Mouse (Mus musculus) left cerebral cortex, adult 18-20 months (tissue): ENCODE measurements around the gene Cyb561. TPM values are rescaled to one million over a fixed set of nuclear protein-coding genes. Genes with fewer than 3 reads are reported as not detected.

ENCODE experiments used
- DNase-seq, 2 experiments: peaks; one replicate each; pipeline ENCODE4 v3.0.0; 2021 to 2022; ENCODE audit warnings: low spot score in 2 of 2, mixed read lengths in 1 of 2
- total RNA-seq, 2 experiments: library from RNA; stranded (reverse); gene quantifications; 2 replicates each; pipeline ENCODE4 v1.2.3; 2021

Cyb561 gene
- total RNA-seq, 2 experiments from 2014 or later: 102 TPM

DNA sequence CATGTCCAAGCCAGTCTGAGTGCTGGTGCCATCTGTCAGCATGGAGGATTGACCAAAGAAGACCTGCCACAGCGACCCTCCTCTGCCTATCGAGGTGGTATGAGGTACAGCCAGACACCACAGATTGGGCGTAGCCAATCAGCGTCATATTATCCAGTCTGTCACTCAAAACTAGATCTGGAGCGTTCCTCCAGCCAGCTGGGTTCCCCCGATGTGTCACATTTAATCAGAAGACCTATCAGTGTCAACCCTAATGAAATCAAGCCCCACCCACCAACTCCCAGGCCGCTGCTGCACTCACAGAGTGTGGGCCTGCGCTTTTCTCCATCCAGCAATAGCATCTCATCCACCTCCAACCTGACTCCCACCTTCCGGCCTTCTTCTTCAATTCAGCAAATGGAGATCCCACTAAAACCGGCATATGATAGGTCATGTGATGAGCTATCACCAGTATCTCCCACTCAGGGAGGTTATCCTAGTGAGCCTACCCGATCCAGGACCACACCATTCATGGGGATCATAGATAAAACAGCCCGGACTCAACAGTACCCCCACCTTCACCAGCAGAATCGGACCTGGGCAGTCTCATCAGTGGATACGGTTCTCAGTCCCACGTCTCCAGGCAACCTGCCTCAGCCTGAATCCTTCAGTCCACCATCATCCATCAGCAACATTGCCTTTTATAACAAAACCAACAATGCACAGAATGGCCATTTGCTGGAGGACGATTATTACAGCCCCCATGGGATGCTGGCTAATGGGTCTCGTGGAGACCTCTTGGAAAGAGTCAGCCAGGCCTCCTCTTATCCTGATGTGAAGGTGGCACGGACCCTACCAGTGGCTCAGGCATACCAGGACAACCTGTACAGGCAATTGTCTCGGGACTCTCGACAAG, 30.1 kb downstream of the Cyb561 start:
- peak in 1 of 2 experiments; percentile 40 for DNase-seq

GRCm38 (mm10) chr11:105921275-105921674, 31.9 kb downstream of the Cyb561 start:
- DNase-seq: no peak

DNA sequence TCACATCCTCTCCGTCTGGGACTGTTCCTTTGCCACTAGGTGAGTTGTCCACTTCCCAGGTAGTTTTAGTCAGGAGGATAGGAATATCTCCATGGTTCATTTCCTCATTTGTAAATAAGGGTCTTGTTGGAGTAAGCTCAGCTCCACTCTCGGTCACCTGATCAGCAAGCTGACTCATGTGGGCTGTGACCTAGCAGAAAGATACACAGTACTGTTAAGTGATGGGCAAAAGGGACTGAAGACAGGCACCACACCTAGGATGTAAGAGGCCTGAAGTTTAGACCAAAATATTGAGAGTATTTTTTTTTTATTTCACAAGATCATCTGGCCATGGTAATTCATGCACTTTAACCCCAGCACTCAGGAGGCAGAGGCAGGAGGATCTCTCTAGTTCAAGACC, 32.3 kb downstream of the Cyb561 start:
- no peak for DNase-seq

DNA sequence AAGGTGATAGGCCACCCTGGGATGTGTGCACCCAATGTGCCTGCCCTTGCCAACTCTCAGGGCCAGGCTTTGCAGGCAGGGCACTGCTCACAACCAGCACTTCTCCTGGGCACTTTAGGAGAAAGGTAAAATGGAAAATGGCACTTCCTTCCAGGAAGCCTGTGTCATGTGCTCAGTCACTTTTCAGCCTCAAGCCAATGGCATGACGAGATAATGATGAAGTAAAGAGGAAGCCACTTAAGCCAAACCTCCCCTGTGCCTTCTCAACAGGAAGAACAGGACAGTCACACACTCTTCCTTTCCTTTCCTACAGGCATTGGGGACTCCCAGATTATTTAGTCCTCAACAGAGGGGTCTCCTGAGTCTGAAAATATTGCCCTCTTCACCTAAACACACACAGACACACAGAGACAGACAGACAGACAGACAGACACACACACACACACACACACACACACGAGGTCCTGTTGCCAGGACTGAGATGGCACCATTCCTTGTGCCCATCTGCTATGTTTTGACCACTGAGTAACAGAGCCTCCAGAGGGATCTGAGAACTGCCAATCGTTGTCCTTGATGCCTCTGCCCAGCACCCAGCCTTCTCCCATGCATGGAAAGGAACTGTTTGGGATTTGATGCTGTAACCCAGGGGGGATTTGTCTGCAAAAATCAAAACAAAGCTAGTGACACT, 32.9 kb downstream of the Cyb561 start:
- DNase-seq: no peak

DNA sequence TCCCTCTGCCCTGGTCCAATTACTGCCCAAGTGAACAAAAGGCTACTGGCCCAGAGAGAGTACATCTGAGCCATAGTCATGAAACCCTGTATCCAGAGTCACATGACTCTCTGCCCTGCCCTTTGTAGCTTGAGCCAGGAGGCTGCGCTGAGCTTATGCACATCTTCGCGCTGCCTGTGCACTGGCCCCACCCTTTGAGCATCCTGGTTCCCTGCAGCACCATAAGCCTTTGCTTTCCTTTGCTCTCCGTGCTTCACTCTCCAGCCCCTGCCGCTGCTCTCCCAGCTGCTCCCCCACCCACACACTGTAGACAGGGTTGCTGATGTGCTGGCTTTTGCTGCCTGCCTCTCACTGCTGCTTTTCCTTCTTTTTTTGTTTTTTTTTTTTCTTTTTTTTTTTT, 39.6 kb downstream of the Cyb561 start:
- DNase-seq: peak in 1 of 2 experiments; percentile 66

GRCm38 (mm10) chr11:105911592-105912375, 41.4 kb downstream of the Cyb561 start:
- peak; percentile 82 to 85 for DNase-seq

DNA sequence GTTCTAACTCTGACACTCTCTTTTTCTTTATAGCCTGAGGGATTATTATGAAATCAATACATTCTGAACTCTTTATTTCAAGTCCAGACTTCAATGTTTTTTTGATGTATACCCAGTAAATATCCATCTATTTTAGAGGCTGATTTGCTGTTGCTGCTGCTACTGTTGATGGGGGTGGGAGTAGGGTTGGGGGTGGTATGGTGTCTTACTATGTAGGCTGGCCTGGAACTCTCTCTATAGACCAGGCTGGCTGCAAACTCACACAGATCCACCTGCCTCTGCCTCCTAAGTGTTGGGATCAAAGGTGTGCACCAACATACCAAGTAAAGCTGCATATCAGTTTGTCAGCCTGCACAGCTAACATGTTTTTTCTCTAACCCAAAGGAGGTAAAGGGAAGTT, 42.0 kb downstream of the Cyb561 start:
- DNase-seq: no peak

DNA sequence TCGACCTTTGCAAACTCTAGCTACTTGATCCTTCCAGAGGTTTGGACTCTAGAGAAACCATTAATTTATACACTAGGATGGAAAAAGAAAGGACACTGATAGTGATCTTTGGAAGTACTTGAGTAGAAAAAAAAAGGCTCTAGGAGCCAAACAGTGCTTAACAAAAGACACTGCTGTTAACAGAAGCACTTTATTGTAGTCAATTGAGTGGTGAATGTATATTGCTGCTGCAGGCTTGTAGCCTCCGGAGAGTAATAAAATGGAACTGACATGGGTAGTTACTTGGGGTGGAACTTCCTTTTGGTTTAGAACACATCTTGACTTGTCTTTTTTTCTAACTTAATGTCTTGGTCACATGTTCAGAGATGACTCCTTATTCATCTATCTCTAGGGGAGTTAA, 43.5 kb downstream of the Cyb561 start:
- DNase-seq: no peak

DNA sequence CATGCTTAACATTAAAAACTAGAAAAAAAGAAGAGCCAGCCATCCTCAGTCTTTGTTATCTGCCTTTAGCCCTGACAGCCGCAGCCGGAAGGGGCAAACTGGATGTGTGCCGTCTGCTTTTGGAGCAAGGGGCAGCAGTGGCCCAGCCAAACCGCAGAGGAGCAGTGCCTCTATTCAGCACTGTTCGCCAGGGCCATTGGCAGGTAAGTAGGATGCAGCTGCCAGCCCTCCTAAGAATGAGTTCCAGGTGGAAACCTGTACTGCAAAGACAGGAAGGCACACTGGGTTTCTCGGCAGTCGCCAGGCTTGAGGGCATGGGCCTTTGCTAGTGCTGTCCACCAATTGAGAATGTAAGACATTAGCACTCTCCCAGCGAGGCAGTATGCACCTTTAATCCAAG, 44.2 kb downstream of the Cyb561 start:
- DNase-seq: no peak

- no peak for DNase-seq
Measured at GRCm38 (mm10) chr11:105907381-105907780, 45.8 kb downstream of the Cyb561 start.

GRCm38 (mm10) chr11:105905529-105906213, 47.5 kb downstream of the Cyb561 start:
- DNase-seq: no peak

DNA sequence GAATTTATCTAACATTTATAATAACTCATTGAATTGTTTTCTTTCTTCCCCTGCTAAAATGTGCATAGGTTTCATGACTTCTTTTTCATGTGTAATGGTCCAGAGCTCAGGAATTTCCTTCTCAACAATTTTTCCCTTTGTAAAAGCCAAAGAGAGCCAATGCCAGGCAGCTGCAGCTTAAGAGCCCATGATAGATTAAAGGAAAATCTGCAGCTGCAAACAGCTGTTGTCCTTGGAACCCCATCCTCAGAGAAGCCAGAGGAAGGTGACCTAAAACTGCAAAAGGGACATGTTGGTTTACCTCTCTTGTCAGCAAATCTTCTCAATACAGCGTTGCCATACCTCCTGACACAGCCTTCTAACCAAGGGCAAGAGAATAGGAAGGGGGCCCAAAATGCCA, 50.2 kb downstream of the Cyb561 start:
- no peak for DNase-seq

GRCm38 (mm10) chr11:105901501-105901900, 51.6 kb downstream of the Cyb561 start:
- DNase-seq: no peak

DNA sequence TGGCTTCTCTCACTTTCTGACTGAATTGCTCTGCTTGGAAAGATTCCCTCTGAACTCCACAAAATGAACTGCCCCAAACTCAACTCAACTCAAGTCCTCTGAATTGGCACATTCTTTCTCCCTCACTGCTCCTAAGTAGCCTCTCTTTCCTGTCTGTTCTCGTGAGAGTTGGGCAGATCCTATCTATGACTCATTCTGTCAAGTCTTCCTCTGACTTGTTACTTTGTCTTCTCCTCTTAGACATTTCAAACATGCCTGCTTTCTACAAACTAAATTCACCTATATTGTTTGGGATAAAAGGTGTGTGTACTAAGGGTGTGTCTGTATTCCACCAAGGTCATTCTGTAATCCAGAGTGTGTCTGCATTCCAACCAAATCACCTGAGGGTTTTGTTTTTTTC, 54.0 kb downstream of the Cyb561 start:
- DNase-seq: no peak

DNA sequence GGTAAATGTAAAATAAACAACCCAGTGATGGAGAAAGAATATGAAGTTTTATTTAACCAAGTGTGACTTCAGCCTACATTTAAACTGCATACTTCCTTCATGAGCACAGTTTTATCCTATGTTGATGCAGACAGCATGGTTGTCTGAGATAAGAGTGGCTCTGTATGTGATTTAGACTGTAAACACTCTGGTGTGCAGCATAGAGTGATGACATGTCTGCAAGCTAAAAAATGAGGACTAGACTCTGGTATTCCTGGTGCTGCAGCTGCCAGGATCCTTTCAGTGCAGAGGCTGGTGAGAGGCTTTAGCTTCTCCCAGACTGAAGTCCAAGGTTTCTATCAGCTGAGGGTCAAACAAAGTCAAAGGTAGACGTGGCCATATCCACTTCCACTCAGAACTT, 65.9 kb downstream of the Cyb561 start:
- no peak for DNase-seq

GRCm38 (mm10) chr11:105885558-105885957, 67.6 kb downstream of the Cyb561 start:
- DNase-seq: no peak

Other genes starting within 250 kb of the Cyb561 start
- 10 to 100 TPM; 14.3 to 18.6 TPM for gene Ace, start 14.6 kb upstream of the Cyb561 start, total RNA-seq
- gene Ace3, start 41.3 kb upstream of the Cyb561 start, total RNA-seq: not detected
- 1 to 10 TPM; 2.1 to 2.6 TPM for gene Kcnh6, start 54.8 kb upstream of the Cyb561 start, total RNA-seq
- gene Dcaf7, start 83.5 kb upstream of the Cyb561 start, total RNA-seq: 100 to 1,000 TPM; 128 to 138 TPM
- gene Taco1, start 112.7 kb upstream of the Cyb561 start, total RNA-seq: 10 to 100 TPM; 17.9 to 19.7 TPM
- 10 to 100 TPM; 30.7 to 31.0 TPM for gene Map3k3, start 131.3 kb upstream of the Cyb561 start, total RNA-seq
- 1 to 10 TPM in 1 of 2 experiments, not detected in 1; 1.6 TPM for gene Gm10840, start 207.5 kb upstream of the Cyb561 start, total RNA-seq
- 10 to 100 TPM; 94.9 to 97.0 TPM for gene Limd2, start 207.5 kb upstream of the Cyb561 start, total RNA-seq
- 10 to 100 TPM; 24.8 to 29.8 TPM for gene Strada, start 248.8 kb upstream of the Cyb561 start, total RNA-seq